Mouse (Mus musculus): ENCODE measurements around the gene Mecom.

- TF ChIP-seq POLR2A (IDR thresholded peaks at IDR 0.05; ENCODE audit: borderline replicate concordance, low read depth, low read length) (no peak), CTCF (IDR thresholded peaks at IDR 0.05; ENCODE audit: low read depth, low read length) (no peak)
These were observed 49.5 kb upstream of the Mecom start for GRCm38 (mm10) chr3:30597271-30597670.
